Mouse (Mus musculus) CH12.LX (cell line): ENCODE results near the gene Impdh1. TPM values are rescaled to one million over a fixed set of nuclear protein-coding genes. Genes with fewer than 3 reads are reported as not detected.

ENCODE experiments used
- DNase-seq: peaks from one replicate; pipeline ENCODE4 v3.0.0-alpha.2; 2013; ENCODE audit errors: extremely low read depth
- H3K27ac ChIP-seq: 2 replicates; pipeline ENCODE4 v1.5.1; 2012; ENCODE audit warnings: low read depth, mild to moderate bottlenecking, control low read depth, moderate library complexity; ENCODE audit not compliant: insufficient read depth
- H3K27me3 ChIP-seq: replicated peaks from 2 replicates; pipeline ENCODE3; 2012; ENCODE audit warnings: inconsistent platforms
- H3K36me3 ChIP-seq, 2 experiments: replicated peaks in 1 of 2; 2 replicates each; pipeline versions ENCODE3 to v1.6.1; 2012; ENCODE audit warnings: inconsistent platforms in 1 of 2, low read length in 1 of 2, mild to moderate bottlenecking in 1 of 2, mixed read lengths in 1 of 2, moderate library complexity in 1 of 2; ENCODE audit not compliant: control insufficient read depth in 1 of 2, insufficient read depth in 1 of 2
- H3K4me1 ChIP-seq, 2 experiments: 2 replicates each; pipeline ENCODE4 v1.6.1; 2012; ENCODE audit warnings: inconsistent platforms in 1 of 2, moderate library complexity in 1 of 2; ENCODE audit not compliant: insufficient read depth in 2 of 2, control insufficient read depth in 1 of 2
- H3K4me2 ChIP-seq: 2 replicates; pipeline ENCODE4 v1.6.1; 2012; ENCODE audit warnings: low read depth, mild to moderate bottlenecking, control low read depth; ENCODE audit not compliant: poor library complexity, insufficient read depth, severe bottlenecking
- H3K4me3 ChIP-seq, 3 experiments: fragments of 150-350 bp in 1 of 3; sonication (generic) in 1 of 3; replicated peaks in 1 of 3; 2 replicates each; pipeline versions ENCODE3 to v1.5.1; 2011 to 2012; ENCODE audit warnings: low read depth in 2 of 3, low read length in 2 of 3, mild to moderate bottlenecking in 2 of 3, moderate library complexity in 2 of 3, control low read depth in 1 of 3, improper control_type of control experiment in 1 of 3, inconsistent platforms in 1 of 3, mixed read lengths in 1 of 3; ENCODE audit not compliant: poor library complexity in 1 of 3
- H3K79me2 ChIP-seq: replicated peaks from 2 replicates; pipeline ENCODE4 v1.6.1; 2012; ENCODE audit warnings: mild to moderate bottlenecking, moderate library complexity; ENCODE audit not compliant: control insufficient read depth, poor library complexity, insufficient read depth, severe bottlenecking; ENCODE audit errors: extremely low read depth
- H3K9ac ChIP-seq: 2 replicates; pipeline ENCODE4 v1.6.1; 2012; ENCODE audit warnings: low read depth, mild to moderate bottlenecking, control low read depth, moderate library complexity; ENCODE audit not compliant: insufficient read depth
- H3K9me3 ChIP-seq: replicated peaks from 2 replicates; pipeline ENCODE3; 2012; ENCODE audit warnings: low read length, inconsistent platforms, mixed read lengths
- BHLHE40 ChIP-seq: IDR thresholded peaks from 2 replicates; pipeline ENCODE4 v1.6.1; 2011; ENCODE audit warnings: mild to moderate bottlenecking, low read depth, low read length, improper control_type of control experiment
- CTCF ChIP-seq, 2 experiments: IDR thresholded peaks in 1 of 2; conservative IDR thresholded peaks in 1 of 2; 2 replicates each; pipeline ENCODE4 v1.5.1; 2011 to 2012; ENCODE audit warnings: low read depth in 2 of 2, low read length in 2 of 2, improper control_type of control experiment in 1 of 2, inconsistent platforms in 1 of 2, mild to moderate bottlenecking in 1 of 2, moderate library complexity in 1 of 2
- E2F4 ChIP-seq: IDR thresholded peaks from 2 replicates; pipeline ENCODE4 v1.6.1; 2011; ENCODE audit warnings: low read depth, low read length, improper control_type of control experiment; ENCODE audit not compliant: insufficient replicate concordance
- ELF1 ChIP-seq: IDR thresholded peaks from 2 replicates; pipeline ENCODE4 v1.6.1; 2014; ENCODE audit warnings: low read depth, mild to moderate bottlenecking, inconsistent platforms, low read length, improper control_type of control experiment
- EP300 ChIP-seq: IDR thresholded peaks from 2 replicates; pipeline ENCODE4 v1.6.1; 2011; ENCODE audit warnings: low read length, improper control_type of control experiment
- ETS1 ChIP-seq: conservative IDR thresholded peaks from 2 replicates; pipeline ENCODE4 v1.6.1; 2012; ENCODE audit warnings: low read depth, mild to moderate bottlenecking, inconsistent platforms, low read length, improper control_type of control experiment, moderate library complexity
- HCFC1 ChIP-seq: IDR thresholded peaks from 2 replicates; pipeline ENCODE4 v1.6.1; 2012; ENCODE audit warnings: low read depth, mild to moderate bottlenecking, inconsistent platforms, low read length, improper control_type of control experiment
- JUND ChIP-seq: conservative IDR thresholded peaks from 2 replicates; pipeline ENCODE4 v1.6.1; 2011; ENCODE audit warnings: low read depth, low read length, improper control_type of control experiment
- KAT2A ChIP-seq: IDR thresholded peaks from 2 replicates; pipeline ENCODE4 v1.6.1; 2012; ENCODE audit warnings: low read length, improper control_type of control experiment, inconsistent platforms; ENCODE audit not compliant: insufficient replicate concordance
- MAFK ChIP-seq: IDR thresholded peaks from 2 replicates; pipeline ENCODE4 v1.6.1; 2011; ENCODE audit warnings: low read length, improper control_type of control experiment; ENCODE audit not compliant: insufficient replicate concordance
- MAX ChIP-seq: IDR thresholded peaks from 2 replicates; pipeline ENCODE4 v1.6.1; 2011; ENCODE audit warnings: low read length, improper control_type of control experiment
- MAZ ChIP-seq: IDR thresholded peaks from 2 replicates; pipeline ENCODE4 v1.6.1; 2012; ENCODE audit warnings: low read depth, mild to moderate bottlenecking, inconsistent platforms, low read length, improper control_type of control experiment, moderate library complexity
- MXI1 ChIP-seq: IDR thresholded peaks from 2 replicates; pipeline ENCODE4 v1.6.1; 2011; ENCODE audit warnings: mild to moderate bottlenecking, low read depth, low read length, improper control_type of control experiment
- MYC ChIP-seq: IDR thresholded peaks from 2 replicates; pipeline ENCODE4 v1.6.1; 2011; ENCODE audit warnings: low read depth, mild to moderate bottlenecking, improper control_type of control experiment, low read length
- NELFE ChIP-seq: IDR thresholded peaks from 2 replicates; pipeline ENCODE4 v1.6.1; 2011; ENCODE audit warnings: low read depth, low read length, improper control_type of control experiment
- NRF1 ChIP-seq: IDR thresholded peaks from 2 replicates; pipeline ENCODE4 v1.6.1; 2014; ENCODE audit warnings: low read depth, mild to moderate bottlenecking, inconsistent platforms, low read length, improper control_type of control experiment, moderate library complexity
- PAX5 ChIP-seq: IDR thresholded peaks from 2 replicates; pipeline ENCODE4 v1.6.1; 2012; ENCODE audit warnings: low read length, inconsistent platforms, mixed read lengths
- TBP ChIP-seq: conservative IDR thresholded peaks from 2 replicates; pipeline ENCODE4 v1.6.1; 2011; ENCODE audit warnings: low read depth, low read length, improper control_type of control experiment
- UBTF ChIP-seq: IDR thresholded peaks from 2 replicates; pipeline ENCODE4 v1.6.1; 2012; ENCODE audit warnings: low read depth, mild to moderate bottlenecking, inconsistent platforms, low read length, improper control_type of control experiment, moderate library complexity
- USF1 ChIP-seq: IDR thresholded peaks from 2 replicates; pipeline ENCODE4 v1.6.1; 2014; ENCODE audit warnings: low read depth, mild to moderate bottlenecking, inconsistent platforms, low read length, improper control_type of control experiment
- ZC3H11A ChIP-seq: IDR thresholded peaks from 2 replicates; pipeline ENCODE4 v1.6.1; 2012; ENCODE audit warnings: low read depth, mild to moderate bottlenecking, inconsistent platforms, low read length, improper control_type of control experiment
- ZMIZ1 ChIP-seq: IDR thresholded peaks from 2 replicates; pipeline ENCODE4 v1.6.1; 2012; ENCODE audit warnings: low read depth, mild to moderate bottlenecking, inconsistent platforms, low read length, improper control_type of control experiment
- dilution Hi-C: fragments of 300-500 bp; cut with MboI; formaldehyde crosslinking; loops from 2 replicates; pipeline ENCODE4 v1.14.3; 2020; ENCODE audit warnings: low sequenced_read_pairs; ENCODE audit not compliant: extremely low pct_unique_long_range_greater_than_20kb, extremely low pct_ligation_motif_present
- in situ Hi-C: fragments of 300-500 bp; cut with MboI; formaldehyde crosslinking; loops from 3 replicates; pipeline ENCODE4 v1.14.3; 2019; ENCODE audit warnings: low sequenced_read_pairs, low pct_ligation_motif_present, low pct_unique_long_range_greater_than_20kb, mixed read lengths
- polyA plus RNA-seq: library from polyadenylated mRNA; unstranded; fragments of >175 nt; gene quantifications from 2 replicates; pipeline ENCODE4 v1.2.1, GENCODE M21; 2012; ENCODE audit warnings: low read depth; ENCODE audit not compliant: insufficient read length
- total RNA-seq, 2 experiments: library from RNA; depleted of rRNA; stranded (reverse); fragments of 300-350 nt in 1 of 2; fragments of >200 nt in 1 of 2; gene quantifications; 2 replicates each; pipeline ENCODE4 v1.2.3; 2012 to 2014

Gene Impdh1
- total and polyA plus RNA-seq, 3 experiments = 3.1 to 19.6 (median 14.9) TPM

DNA sequence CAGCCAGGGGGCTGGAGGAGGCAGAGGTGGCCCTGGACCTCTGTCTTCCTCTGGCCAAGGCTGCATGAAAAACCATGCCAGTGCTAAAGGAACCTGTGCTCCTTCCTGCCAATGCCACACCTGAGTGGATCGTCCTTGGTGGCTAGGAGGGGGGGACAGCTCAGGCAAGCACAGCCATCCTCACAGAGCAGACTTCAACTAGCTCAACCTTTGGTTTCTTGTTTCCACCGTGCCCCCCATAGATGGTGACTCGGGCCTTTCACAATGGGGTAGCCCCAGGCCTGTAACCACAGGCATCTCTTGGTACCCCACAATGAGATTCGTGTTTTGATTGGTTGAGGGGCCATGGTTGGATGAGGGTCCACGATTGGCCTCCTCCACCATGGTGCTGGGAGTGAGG, 14.8 kb downstream of the Impdh1 start:
- no peak overlapping the region for H3K4me3 ChIP-seq
- no peak for DNase-seq
- peaks cover 37 to 60% of the 10 kb centered on the region in 2 experiments for H3K36me3 ChIP-seq
- peaks cover 5 to 6% of the 10 kb centered on the region in 2 experiments; a peak in 2 of 4 replicates for H3K4me1 ChIP-seq
- H3K4me2 ChIP-seq = no peak overlapping the region
- no peak overlapping the region for H3K9ac ChIP-seq
- H3K9me3 ChIP-seq = no peaks in the 10 kb centered on the region
- H3K27ac ChIP-seq = no peak overlapping the region
- H3K27me3 ChIP-seq = no peaks in the 10 kb centered on the region
- dilution Hi-C loops = no loop called here
- TF ChIP-seq KAT2A (no peak), ZC3H11A (no peak)
- no peaks in the 10 kb centered on the region for H3K79me2 ChIP-seq
- in situ Hi-C loops = loop anchor here (5.0 to 10.0 kb wide), 2 partner anchors 34 to 73 kb away; partner anchors contain the start of genes Fam71f2, Hilpda and Rbm28

DNA sequence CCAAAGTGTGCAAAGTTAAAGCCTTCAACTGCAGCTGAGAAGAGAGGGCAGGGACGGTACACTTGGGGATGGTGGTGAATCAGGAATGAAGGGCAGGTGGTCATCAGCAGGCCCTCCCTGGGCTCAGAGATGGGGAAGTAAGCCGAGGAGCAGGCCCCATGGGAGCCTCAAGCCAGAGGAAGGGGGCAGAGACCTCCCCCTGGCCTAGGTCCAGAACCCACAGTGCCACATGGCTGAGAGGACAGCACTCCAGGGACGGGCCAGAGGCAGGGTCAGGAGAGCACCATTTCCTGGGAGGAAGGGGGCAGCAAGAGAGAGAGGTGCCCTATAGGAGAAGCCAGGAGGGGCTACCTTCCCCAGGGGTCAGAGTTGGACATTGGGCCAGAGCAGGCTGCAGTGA, 15.7 kb downstream of the Impdh1 start:
- H3K36me3 ChIP-seq = peaks cover 32 to 53% of the 10 kb centered on the region in 2 experiments

DNA sequence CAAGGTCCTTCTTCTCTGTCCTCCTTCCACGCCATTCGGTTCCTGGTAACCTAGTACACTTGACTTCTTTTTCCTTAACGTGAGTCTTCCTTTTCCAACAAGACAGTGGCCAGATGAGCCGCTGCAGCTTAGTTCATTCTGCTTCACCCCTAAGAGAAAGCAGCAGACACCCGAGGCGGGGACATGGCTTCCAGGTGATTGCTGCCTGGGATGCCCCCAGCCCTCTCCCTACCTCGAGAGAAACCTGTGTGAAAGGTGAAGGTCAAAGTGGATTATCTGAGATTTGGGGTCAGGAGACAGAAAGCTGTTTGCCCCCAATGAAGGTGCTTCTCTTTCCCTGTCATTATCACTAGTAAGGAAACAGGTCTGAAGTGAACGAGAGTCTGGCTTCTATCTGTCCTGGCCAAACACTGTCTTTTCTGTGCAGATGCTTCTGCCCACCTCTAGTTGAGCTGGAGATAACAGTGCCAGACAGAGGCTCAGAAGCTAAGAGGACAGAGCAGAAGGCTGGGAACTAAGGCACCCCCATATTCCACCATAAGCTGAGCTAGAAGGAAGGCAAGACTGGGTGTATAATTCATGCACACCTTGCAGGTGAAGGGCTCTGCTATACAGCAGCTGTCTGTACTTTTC, 16.8 kb downstream of the Impdh1 start:
- Histone ChIP-seq H3K79me2 (no peaks in the 10 kb centered on the region), H3K4me3 (no peak overlapping the region), H3K4me1 (peaks cover 5 to 18% of the 10 kb centered on the region in 2 experiments; a peak in 2 of 4 replicates), H3K27me3 (peaks cover 8% of the 10 kb centered on the region), H3K4me2 (no peak overlapping the region), H3K9ac (no peak overlapping the region), H3K9me3 (no peaks in the 10 kb centered on the region)
- dilution Hi-C loops (no loop called here), in situ Hi-C loops (no loop called here)
- no peak for DNase-seq
- TF ChIP-seq JUND (no peak), UBTF (no peak), NELFE (no peak), PAX5 (no peak), ETS1 (no peak), BHLHE40 (no peak), HCFC1 (no peak), ZMIZ1 (no peak), KAT2A (no peak), E2F4 (no peak), MAFK (no peak), TBP (no peak), MYC (no peak), NRF1 (no peak), ELF1 (no peak), USF1 (no peak), ZC3H11A (no peak), MAZ (no peak), MXI1 (no peak)
- TF ChIP-seq, all 38 proteins: peak for 0
- H3K27ac ChIP-seq = no peak overlapping the region
- H3K36me3 ChIP-seq = peaks cover 25 to 42% of the 10 kb centered on the region in 2 experiments

More for the DNA sequence above, 15.7 kb downstream of the Impdh1 start:
- H3K9me3 ChIP-seq = no peaks in the 10 kb centered on the region
- no peak for TF ChIP-seq CTCF (conservative IDR thresholded peaks at IDR 0.05 in 1 of 2, IDR thresholded peaks at IDR 0.05 in 1 of 2; ENCODE audit: low read depth in 2 of 2, low read length in 2 of 2)
- TF ChIP-seq MAX = no peak
- TF ChIP-seq EP300 = no peak
- TF ChIP-seq, all 38 proteins: peak for 0
- Histone ChIP-seq H3K4me2 (no peak overlapping the region), H3K79me2 (no peaks in the 10 kb centered on the region), H3K9ac (no peak overlapping the region), H3K4me1 (peaks cover 5 to 15% of the 10 kb centered on the region in 2 experiments; a peak in 2 of 4 replicates), H3K27ac (no peak overlapping the region), H3K4me3 (no peak overlapping the region), H3K27me3 (no peaks in the 10 kb centered on the region)
- in situ Hi-C loops (loop anchor here (5.0 to 10.0 kb wide), 2 partner anchors 33 to 74 kb away; partner anchors contain the start of genes Fam71f2, Hilpda and Rbm28), dilution Hi-C loops (no loop called here)
- no peak for DNase-seq
